Mouse (Mus musculus) left cerebral cortex, adult 2 months (tissue): ENCODE results near the gene Apc2. TPM values are rescaled to one million over a fixed set of nuclear protein-coding genes. Genes with fewer than 3 reads are reported as not detected.
A peak's percentile ranks its signal among the peaks of the same experiment; 100 is the strongest.

Experiments used
- DNase-seq, 2 experiments: peaks; one replicate each; pipeline ENCODE4 v3.0.0; 2021 to 2022; ENCODE audit warnings: low spot score in 2 of 2, mixed read lengths in 1 of 2; ENCODE audit errors: extremely low spot score in 1 of 2
- H3K27ac ChIP-seq: fragments of 200-600 bp; 2 replicates; pipeline ENCODE4 v1.8.1; 2022
- H3K4me3 ChIP-seq: fragments of 200-600 bp; 2 replicates; pipeline ENCODE4 v1.8.1; 2022
- CTCF ChIP-seq: fragments of 200-600 bp; IDR thresholded peaks from 2 replicates; pipeline ENCODE4 v1.8.1; 2022; ENCODE audit warnings: antibody characterized with exemption, mild to moderate bottlenecking, moderate library complexity
- intact Hi-C: fragments of 180-260 bp; cut with DNase I; formaldehyde crosslinking; loops from one replicate; pipeline ENCODE4 v1.15.1; 2025
- total RNA-seq, 2 experiments: library from RNA; stranded (reverse); gene quantifications; 2 replicates each; pipeline ENCODE4 v1.2.3; 2021

Apc2 gene
- total RNA-seq, 2 experiments from 2014 or later: 111 to 113 TPM

GRCm38 (mm10) chr10:80255881-80256535 is 39.8 kb upstream of the Apc2 start:
- intact Hi-C loops: no loop called here
- H3K27ac ChIP-seq: no peak overlapping the region
- H3K4me3 ChIP-seq: no peak overlapping the region
- DNase-seq: no peak
- TF ChIP-seq CTCF: peak; percentile 2; the same call in 1 of the 2 replicates

GRCm38 (mm10) chr10:80257936-80258335 is 37.8 kb upstream of the Apc2 start:
- Histone ChIP-seq H3K4me3 (no peak overlapping the region), H3K27ac (no peak overlapping the region)
- DNase-seq: no peak
- TF ChIP-seq CTCF: no peak
- intact Hi-C loops: no loop called here

GRCm38 (mm10) chr10:80258752-80259462 is 36.9 kb upstream of the Apc2 start:
- intact Hi-C loops: no loop called here
- no peak overlapping the region for H3K4me3 ChIP-seq
- no peak for DNase-seq
- H3K27ac ChIP-seq: peak overlapping the region; percentile 76
- no peak for TF ChIP-seq CTCF

GRCm38 (mm10) chr10:80259463-80259805 is 36.3 kb upstream of the Apc2 start:
- H3K27ac ChIP-seq: peak overlapping the region; percentile 76
- no peak for TF ChIP-seq CTCF
- intact Hi-C loops: no loop called here
- no peak for DNase-seq
- peak overlapping the region; percentile 52; the same call in 1 of the 2 replicates for H3K4me3 ChIP-seq

GRCm38 (mm10) chr10:80259861-80260641 is 35.7 kb upstream of the Apc2 start:
- intact Hi-C loops: no loop called here
- Histone ChIP-seq H3K4me3 (peak overlapping the region; percentile 52), H3K27ac (peak overlapping the region; percentile 94)
- DNase-seq: peak; percentile 60 to 75
- TF ChIP-seq CTCF: no peak

GRCm38 (mm10) chr10:80260642-80261584 is 34.9 kb upstream of the Apc2 start, which contains the start of the genes Gamt and Dazap1:
Gamt (minus strand) TSS chr10:80261012.
Dazap1 (plus strand) TSS chr10:80261486.
- intact Hi-C loops: no loop called here
- peak within 1 kb of the TSS; percentile 52 for H3K4me3 ChIP-seq
- H3K27ac ChIP-seq: peak within 1 kb of the TSS; percentile 94
- DNase-seq: peak; percentile 86 to 92
- no peak for TF ChIP-seq CTCF

GRCm38 (mm10) chr10:80261585-80261968 is 34.2 kb upstream of the Apc2 start:
- peak; percentile 76 to 86 for DNase-seq
- intact Hi-C loops: no loop called here
- TF ChIP-seq CTCF: no peak
- Histone ChIP-seq H3K27ac (peak overlapping the region; percentile 94), H3K4me3 (peak overlapping the region; percentile 52)

GRCm38 (mm10) chr10:80262169-80262568 is 33.6 kb upstream of the Apc2 start:
- intact Hi-C loops: no loop called here
- no peak overlapping the region for H3K4me3 ChIP-seq
- peak overlapping the region; percentile 94 for H3K27ac ChIP-seq

GRCm38 (mm10) chr10:80262776-80263365 is 32.9 kb upstream of the Apc2 start:
- TF ChIP-seq CTCF: no peak
- H3K27ac ChIP-seq: no peak overlapping the region
- no peak overlapping the region for H3K4me3 ChIP-seq
- DNase-seq: no peak
- intact Hi-C loops: no loop called here

More at GRCm38 (mm10) chr10:80262169-80262568, 33.6 kb upstream of the Apc2 start:
- no peak for DNase-seq
- TF ChIP-seq CTCF: no peak

- intact Hi-C loops: no loop called here
- DNase-seq: peak; percentile 99
- no peak for TF ChIP-seq CTCF
- peak overlapping the region; percentile 97 for H3K27ac ChIP-seq
- peak overlapping the region; percentile 99 for H3K4me3 ChIP-seq
Measured at GRCm38 (mm10) chr10:80264341-80265148, 31.2 kb upstream of the Apc2 start.
